Mouse (Mus musculus): ENCODE measurements around the gene Lipc. TPM values are rescaled to one million over a fixed set of nuclear protein-coding genes. Genes with fewer than 3 reads are reported as not detected.

Lipc gene
- polyA plus RNA-seq, 1 experiment from 2014 or later, result 0.38 TPM

GRCm38 (mm10) chr9:70979171-70979570, 27.1 kb upstream of the Lipc start:
- ATAC-seq (no peak), DNase-seq (ENCODE audit: low spot score) (no peak)
- no peak overlapping the region for H3K4me3 ChIP-seq (ENCODE audit: low read depth, low read length)
- no peaks in the 10 kb centered on the region for H3K27me3 ChIP-seq (replicated peaks; ENCODE audit: control insufficient read depth, insufficient read depth, low read length)
- H3K9ac ChIP-seq (ENCODE audit: low read length), result no peak overlapping the region
- no peak overlapping the region for H3K27ac ChIP-seq (ENCODE audit: low read depth, low read length)
- 87% methylated on average over 5 of the region's 5 CpGs for WGBS
- H3K9me3 ChIP-seq (replicated peaks; ENCODE audit: control insufficient read depth, low read length), result no peaks in the 10 kb centered on the region
- no peaks in the 10 kb centered on the region for H3K36me3 ChIP-seq (ENCODE audit: control insufficient read depth, insufficient read depth, low read length)
- H3K4me1 ChIP-seq (ENCODE audit: control insufficient read depth, insufficient read depth, low read length), result no peaks in the 10 kb centered on the region
- no peak overlapping the region for H3K4me2 ChIP-seq (ENCODE audit: low read length)

GRCm38 (mm10) chr9:70977392-70977791, 25.4 kb upstream of the Lipc start:
- ATAC-seq, result no peak
- no peak for DNase-seq (ENCODE audit: low spot score)
- no peak overlapping the region for H3K4me2 ChIP-seq (ENCODE audit: low read length)
- no peaks in the 10 kb centered on the region for H3K4me1 ChIP-seq (ENCODE audit: control insufficient read depth, insufficient read depth, low read length)
- no peaks in the 10 kb centered on the region for H3K27me3 ChIP-seq (replicated peaks; ENCODE audit: control insufficient read depth, insufficient read depth, low read length)
- WGBS, result 74% methylated on average over 1 of the region's 1 CpGs
- H3K4me3 ChIP-seq (ENCODE audit: low read depth, low read length), result no peak overlapping the region
- H3K9ac ChIP-seq (ENCODE audit: low read length), result no peak overlapping the region
- no peaks in the 10 kb centered on the region for H3K9me3 ChIP-seq (replicated peaks; ENCODE audit: control insufficient read depth, low read length)
- H3K27ac ChIP-seq (ENCODE audit: low read depth, low read length), result no peak overlapping the region
- H3K36me3 ChIP-seq (ENCODE audit: control insufficient read depth, insufficient read depth, low read length), result no peaks in the 10 kb centered on the region

DNA sequence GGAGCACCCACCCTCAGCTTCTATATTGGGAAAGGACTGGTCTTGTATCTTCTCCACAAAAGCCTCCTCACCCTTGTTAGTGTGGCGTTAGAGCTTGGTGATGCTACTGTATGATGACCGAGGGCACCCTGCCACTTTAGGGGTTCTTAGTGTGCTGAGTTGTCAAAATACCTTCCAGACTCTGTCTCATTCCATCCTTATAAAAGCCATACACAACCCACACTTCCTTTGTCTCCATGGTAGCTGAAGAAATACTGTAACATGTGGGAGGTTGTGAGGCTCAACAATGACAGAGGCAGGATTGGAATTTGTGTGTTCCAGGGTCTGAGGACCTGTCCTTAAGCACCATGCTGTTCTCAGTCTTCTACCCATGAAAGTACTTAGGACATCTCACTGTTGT, 23.9 kb upstream of the Lipc start:
- Histone ChIP-seq H3K9me3 (replicated peaks; ENCODE audit: control insufficient read depth, low read length) (no peaks in the 10 kb centered on the region), H3K27ac (ENCODE audit: low read depth, low read length) (no peak overlapping the region), H3K4me1 (ENCODE audit: control insufficient read depth, insufficient read depth, low read length) (no peaks in the 10 kb centered on the region), H3K4me3 (ENCODE audit: low read depth, low read length) (no peak overlapping the region), H3K36me3 (ENCODE audit: control insufficient read depth, insufficient read depth, low read length) (no peaks in the 10 kb centered on the region), H3K27me3 (replicated peaks; ENCODE audit: control insufficient read depth, insufficient read depth, low read length) (no peaks in the 10 kb centered on the region), H3K9ac (ENCODE audit: low read length) (no peak overlapping the region), H3K4me2 (ENCODE audit: low read length) (no peak overlapping the region)
- WGBS, result 92% methylated on average over 2 of the region's 2 CpGs
- DNase-seq (ENCODE audit: low spot score), result no peak
- ATAC-seq, result no peak

DNA sequence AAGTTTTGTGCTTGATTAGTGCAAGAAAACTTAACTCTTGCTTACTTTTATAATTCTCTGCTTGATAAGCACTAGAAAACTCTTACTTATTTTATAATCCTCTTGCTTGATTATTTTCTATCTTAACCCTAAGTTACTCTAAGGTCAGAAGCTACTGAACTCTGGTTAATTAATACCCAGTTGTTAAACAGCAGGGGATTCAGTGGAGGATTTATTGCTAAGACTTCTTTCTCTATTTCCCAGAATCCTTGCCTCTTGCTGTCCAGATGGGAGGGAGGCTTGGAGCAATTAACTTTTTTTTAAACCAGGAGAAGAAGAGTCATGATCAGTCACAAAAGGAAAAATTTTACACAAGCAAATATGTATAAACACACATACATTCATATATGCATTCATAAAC, 21.3 kb upstream of the Lipc start:
- Histone ChIP-seq H3K4me3 (ENCODE audit: low read depth, low read length) (no peak overlapping the region), H3K27me3 (replicated peaks; ENCODE audit: control insufficient read depth, insufficient read depth, low read length) (no peaks in the 10 kb centered on the region), H3K4me1 (ENCODE audit: control insufficient read depth, insufficient read depth, low read length) (no peaks in the 10 kb centered on the region), H3K4me2 (ENCODE audit: low read length) (no peak overlapping the region), H3K9ac (ENCODE audit: low read length) (no peak overlapping the region), H3K9me3 (replicated peaks; ENCODE audit: control insufficient read depth, low read length) (no peaks in the 10 kb centered on the region), H3K36me3 (ENCODE audit: control insufficient read depth, insufficient read depth, low read length) (no peaks in the 10 kb centered on the region), H3K27ac (ENCODE audit: low read depth, low read length) (no peak overlapping the region)
- DNase-seq (ENCODE audit: low spot score), result no peak
- no peak for ATAC-seq

DNA sequence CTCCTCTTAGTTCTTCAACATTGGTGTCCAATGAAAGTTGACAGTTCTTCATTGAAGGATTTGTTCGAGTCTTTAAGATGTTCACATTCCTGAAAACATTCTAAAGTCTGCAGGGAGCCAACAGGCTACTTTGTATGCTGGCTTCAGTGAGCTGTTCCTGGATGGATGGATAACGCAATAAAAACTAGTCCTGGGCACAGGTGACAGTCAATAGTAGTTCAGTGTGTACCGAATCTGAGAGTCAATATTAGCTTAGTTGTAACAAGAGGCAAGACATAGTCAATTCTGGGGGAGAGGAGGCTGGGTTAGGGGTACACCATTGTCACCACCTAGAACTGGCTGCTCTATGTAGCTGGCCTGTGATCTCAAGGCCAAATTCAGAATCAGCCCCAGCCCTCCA, 17.2 kb upstream of the Lipc start:
- Histone ChIP-seq H3K36me3 (ENCODE audit: control insufficient read depth, insufficient read depth, low read length) (no peaks in the 10 kb centered on the region), H3K4me3 (ENCODE audit: low read depth, low read length) (no peak overlapping the region), H3K4me1 (ENCODE audit: control insufficient read depth, insufficient read depth, low read length) (no peaks in the 10 kb centered on the region), H3K27me3 (replicated peaks; ENCODE audit: control insufficient read depth, insufficient read depth, low read length) (no peaks in the 10 kb centered on the region), H3K9ac (ENCODE audit: low read length) (no peak overlapping the region), H3K27ac (ENCODE audit: low read depth, low read length) (no peak overlapping the region), H3K4me2 (ENCODE audit: low read length) (no peak overlapping the region), H3K9me3 (replicated peaks; ENCODE audit: control insufficient read depth, low read length) (no peaks in the 10 kb centered on the region)
- ATAC-seq (no peak), DNase-seq (ENCODE audit: low spot score) (no peak)
- 84% methylated on average over 3 of the region's 3 CpGs for WGBS

- no peaks in the 10 kb centered on the region for H3K9me3 ChIP-seq (replicated peaks; ENCODE audit: control insufficient read depth, low read length)
- no peak for ATAC-seq
- H3K9ac ChIP-seq (ENCODE audit: low read length), result no peak overlapping the region
- H3K27me3 ChIP-seq (replicated peaks; ENCODE audit: control insufficient read depth, insufficient read depth, low read length), result no peaks in the 10 kb centered on the region
- peak; percentile 11 for DNase-seq (ENCODE audit: low spot score)
- H3K4me1 ChIP-seq (ENCODE audit: control insufficient read depth, insufficient read depth, low read length), result no peaks in the 10 kb centered on the region
- 84% methylated on average over 17 of the region's 17 CpGs for WGBS
- H3K4me2 ChIP-seq (ENCODE audit: low read length), result no peak overlapping the region
- H3K27ac ChIP-seq (ENCODE audit: low read depth, low read length), result no peak overlapping the region
- no peak overlapping the region for H3K4me3 ChIP-seq (ENCODE audit: low read depth, low read length)
- no peaks in the 10 kb centered on the region for H3K36me3 ChIP-seq (ENCODE audit: control insufficient read depth, insufficient read depth, low read length)
Measured at GRCm38 (mm10) chr9:70965999-70966994, 14.3 kb upstream of the Lipc start.

- no peak overlapping the region for H3K9ac ChIP-seq (ENCODE audit: low read length)
- 92% methylated on average over 2 of the region's 2 CpGs for WGBS
- H3K4me3 ChIP-seq (ENCODE audit: low read depth, low read length), result no peak overlapping the region
- ATAC-seq (no peak), DNase-seq (ENCODE audit: low spot score) (no peak)
- no peaks in the 10 kb centered on the region for H3K36me3 ChIP-seq (ENCODE audit: control insufficient read depth, insufficient read depth, low read length)
- no peak overlapping the region for H3K27ac ChIP-seq (ENCODE audit: low read depth, low read length)
- no peak overlapping the region for H3K4me2 ChIP-seq (ENCODE audit: low read length)
- no peaks in the 10 kb centered on the region for H3K9me3 ChIP-seq (replicated peaks; ENCODE audit: control insufficient read depth, low read length)
- no peaks in the 10 kb centered on the region for H3K27me3 ChIP-seq (replicated peaks; ENCODE audit: control insufficient read depth, insufficient read depth, low read length)
- H3K4me1 ChIP-seq (ENCODE audit: control insufficient read depth, insufficient read depth, low read length), result no peaks in the 10 kb centered on the region
Measured at GRCm38 (mm10) chr9:70965422-70965821, 13.4 kb upstream of the Lipc start.

DNA sequence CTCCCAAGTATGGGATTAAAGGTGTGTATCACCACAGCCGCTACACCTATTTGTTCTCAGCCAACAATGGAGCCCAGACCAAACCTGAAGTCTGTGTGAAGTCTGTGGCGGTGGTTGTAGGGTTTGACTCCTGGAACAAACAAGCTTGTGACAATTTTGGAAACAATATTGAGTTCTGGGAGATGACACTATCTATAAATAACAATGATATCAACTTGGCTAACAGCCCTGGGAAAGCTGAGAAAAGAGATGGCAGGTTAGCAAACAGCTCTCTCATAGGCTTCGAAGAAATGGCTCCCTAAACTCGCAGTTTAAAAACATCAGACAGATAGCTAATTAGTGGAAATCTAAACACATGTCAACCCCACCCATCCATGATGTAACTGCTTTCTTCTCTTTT, 13.0 kb upstream of the Lipc start:
- Histone ChIP-seq H3K4me1 (ENCODE audit: control insufficient read depth, insufficient read depth, low read length) (no peaks in the 10 kb centered on the region), H3K27me3 (replicated peaks; ENCODE audit: control insufficient read depth, insufficient read depth, low read length) (no peaks in the 10 kb centered on the region), H3K9me3 (replicated peaks; ENCODE audit: control insufficient read depth, low read length) (no peaks in the 10 kb centered on the region), H3K4me2 (ENCODE audit: low read length) (no peak overlapping the region), H3K36me3 (ENCODE audit: control insufficient read depth, insufficient read depth, low read length) (no peaks in the 10 kb centered on the region), H3K9ac (ENCODE audit: low read length) (no peak overlapping the region), H3K27ac (ENCODE audit: low read depth, low read length) (no peak overlapping the region), H3K4me3 (ENCODE audit: low read depth, low read length) (no peak overlapping the region)
- DNase-seq (ENCODE audit: low spot score), result no peak
- no peak for ATAC-seq
- 85% methylated on average over 4 of the region's 4 CpGs for WGBS

- Histone ChIP-seq H3K27ac (ENCODE audit: low read depth, low read length) (no peak overlapping the region), H3K36me3 (ENCODE audit: control insufficient read depth, insufficient read depth, low read length) (no peaks in the 10 kb centered on the region), H3K9me3 (replicated peaks; ENCODE audit: control insufficient read depth, low read length) (no peaks in the 10 kb centered on the region), H3K9ac (ENCODE audit: low read length) (no peak overlapping the region), H3K4me2 (ENCODE audit: low read length) (no peak overlapping the region), H3K4me1 (ENCODE audit: control insufficient read depth, insufficient read depth, low read length) (no peaks in the 10 kb centered on the region), H3K4me3 (ENCODE audit: low read depth, low read length) (no peak overlapping the region), H3K27me3 (replicated peaks; ENCODE audit: control insufficient read depth, insufficient read depth, low read length) (no peaks in the 10 kb centered on the region)
- peak; percentile 31 for DNase-seq (ENCODE audit: low spot score)
- WGBS, result 77% methylated on average over 7 of the region's 7 CpGs
- ATAC-seq, result no peak
Measured at GRCm38 (mm10) chr9:70963461-70963891, 11.4 kb upstream of the Lipc start.
